Mouse (Mus musculus) liver, embryonic 13.5 days (tissue): ENCODE measurements at regions not wholly inside any gene's neighbourhood (a gene's known extent, or its start where the extent isn't known, plus 50 kb on each side); places are given as distances from the start of the nearest gene placed in this dataset.
A peak's percentile ranks its signal among the peaks of the same experiment; 100 is the strongest.
"Not testable (repeated sequence)": the region's sequence is repeated elsewhere in the genome, so short reads cannot be mapped to it uniquely, and the experiment has no call there.

ENCODE experiments used
- ATAC-seq: fragments of 200-750 bp; cut with Nextera tagmentation; 2 replicates; pipeline ENCODE4 v1.8.0; 2017; ENCODE audit warnings: low read depth, mild to moderate bottlenecking, moderate number of reproducible peaks, moderate library complexity
- DNase-seq: peaks from one replicate; pipeline ENCODE4 v3.0.0; 2022
- H3K27ac ChIP-seq: fragments of 300-500 bp; sonication (generic); 2 replicates; pipeline ENCODE4 v1.5.1; 2015; ENCODE audit warnings: moderate library complexity, mild to moderate bottlenecking, inconsistent platforms
- H3K27me3 ChIP-seq: fragments of 300-500 bp; sonication (generic); 2 replicates; pipeline ENCODE4 v1.6.1; 2015; ENCODE audit warnings: mild to moderate bottlenecking, inconsistent platforms
- H3K36me3 ChIP-seq: fragments of 300-500 bp; sonication (generic); 2 replicates; pipeline ENCODE4 v1.6.1; 2015; ENCODE audit warnings: mild to moderate bottlenecking, inconsistent platforms
- H3K4me1 ChIP-seq: fragments of 300-500 bp; sonication (generic); replicated peaks from 2 replicates; pipeline ENCODE4 v1.6.1; 2015; ENCODE audit warnings: inconsistent platforms
- H3K4me2 ChIP-seq: fragments of 300-500 bp; sonication (generic); 2 replicates; pipeline ENCODE4 v1.6.1; 2015; ENCODE audit warnings: inconsistent platforms, mild to moderate bottlenecking, moderate library complexity
- H3K4me3 ChIP-seq: fragments of 300-500 bp; sonication (generic); replicated peaks from 2 replicates; pipeline ENCODE4 v1.5.1; 2015; ENCODE audit warnings: mild to moderate bottlenecking, inconsistent platforms
- H3K9ac ChIP-seq: fragments of 300-500 bp; sonication (generic); 2 replicates; pipeline ENCODE4 v1.6.1; 2015; ENCODE audit warnings: mild to moderate bottlenecking, inconsistent platforms
- H3K9me3 ChIP-seq: fragments of 300-500 bp; sonication (generic); replicated peaks from 2 replicates; pipeline ENCODE4 v1.6.1; 2016; ENCODE audit warnings: inconsistent platforms
- WGBS: fragments of 180-500 bp; shearing (Covaris S2); methylation state at CpG from one replicate; pipeline ENCODE4 v1.1.7; 2015; ENCODE audit not compliant: insufficient replicate concordance; 5-methylcytosine and 5-hydroxymethylcytosine counted together

DNA sequence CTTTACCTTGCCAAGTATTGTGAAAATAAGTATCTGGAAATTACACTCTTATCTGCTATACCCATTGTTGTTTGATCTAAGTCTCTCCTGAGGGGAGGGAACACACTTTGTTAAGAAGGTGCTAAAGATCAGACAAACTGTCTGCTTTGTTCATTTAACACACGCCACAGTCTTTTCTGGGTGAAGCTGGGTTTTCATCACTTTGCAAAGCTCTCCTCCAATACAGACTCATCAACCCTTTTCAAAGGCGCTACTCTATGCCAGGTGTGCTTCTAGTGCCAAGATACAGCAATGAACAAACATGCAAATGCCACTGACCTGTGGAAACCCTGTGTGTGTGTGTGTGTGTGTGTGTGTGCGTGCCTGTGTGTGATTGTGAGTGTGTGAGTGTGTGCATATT, 84.1 kb upstream of the Mdm1 start:
- Histone ChIP-seq H3K27ac (no peak overlapping the region), H3K9me3 (no peaks in the 10 kb centered on the region), H3K4me2 (no peak overlapping the region), H3K9ac (no peak overlapping the region), H3K4me1 (no peaks in the 10 kb centered on the region), H3K27me3 (no peaks in the 10 kb centered on the region), H3K4me3 (no peak overlapping the region), H3K36me3 (no peaks in the 10 kb centered on the region)
- DNase-seq (no peak), ATAC-seq (no peak)
- WGBS: 72% methylated on average over 3 of the region's 3 CpGs

DNA sequence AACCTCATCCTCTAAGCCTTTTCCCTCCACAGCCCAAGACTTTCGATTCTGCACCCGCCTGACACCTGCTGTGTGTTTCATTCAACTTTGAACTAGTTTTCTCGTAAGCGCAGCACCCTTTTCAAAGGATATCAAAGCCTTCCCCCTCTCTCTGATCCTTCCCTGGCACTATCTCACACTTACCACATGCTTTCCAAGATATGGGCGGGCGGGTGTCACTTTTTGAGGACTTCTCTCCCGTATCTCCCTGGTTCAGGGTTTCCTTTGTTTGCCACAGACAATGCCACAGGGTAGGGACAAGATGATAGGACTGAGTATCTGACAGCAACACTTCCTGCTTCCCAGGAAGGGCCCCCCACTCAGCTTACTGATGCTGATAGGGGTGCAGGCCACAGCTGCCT, 76.8 kb upstream of the Mdm1 start:
- H3K27me3 ChIP-seq: no peaks in the 10 kb centered on the region
- H3K4me2 ChIP-seq: no peak overlapping the region
- H3K4me1 ChIP-seq: peaks cover 16% of the 10 kb centered on the region; the same call in 1 of the 2 replicates
- ATAC-seq: peak; percentile 94
- H3K9me3 ChIP-seq: peaks cover 6% of the 10 kb centered on the region; the same call in 1 of the 2 replicates
- H3K27ac ChIP-seq: no peak overlapping the region
- WGBS: 13% methylated on average over 7 of the region's 7 CpGs
- DNase-seq: peak; percentile 79
- no peak overlapping the region for H3K4me3 ChIP-seq
- H3K36me3 ChIP-seq: no peaks in the 10 kb centered on the region
- H3K9ac ChIP-seq: no peak overlapping the region

DNA sequence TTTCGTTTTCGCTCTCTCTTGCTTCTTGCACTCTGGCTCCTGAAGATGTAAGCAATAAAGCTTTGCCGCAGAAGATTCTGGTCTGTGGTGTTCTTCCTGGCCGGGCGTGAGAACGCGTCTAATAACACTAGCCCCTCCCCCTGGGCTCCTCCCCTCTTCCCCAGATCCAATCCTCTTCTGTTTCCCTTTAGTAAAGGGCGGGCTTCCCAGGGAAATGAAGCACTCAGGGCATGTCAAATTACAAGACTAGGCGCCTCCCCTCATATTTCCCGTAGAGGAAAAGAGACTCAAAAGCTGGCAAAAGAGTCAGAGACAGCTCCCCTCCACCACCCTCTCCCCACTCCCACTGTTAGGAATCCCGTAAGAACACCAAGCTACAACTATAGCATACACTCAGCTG, 65.3 kb upstream of the Mdm1 start:
- not testable (repeated sequence) for H3K4me1 ChIP-seq, H3K9me3 ChIP-seq, H3K4me3 ChIP-seq, H3K4me2 ChIP-seq, H3K36me3 ChIP-seq, ATAC-seq, DNase-seq, H3K27me3 ChIP-seq, H3K27ac ChIP-seq, H3K9ac ChIP-seq
- WGBS: 90% methylated on average over 8 of the region's 11 CpGs

DNA sequence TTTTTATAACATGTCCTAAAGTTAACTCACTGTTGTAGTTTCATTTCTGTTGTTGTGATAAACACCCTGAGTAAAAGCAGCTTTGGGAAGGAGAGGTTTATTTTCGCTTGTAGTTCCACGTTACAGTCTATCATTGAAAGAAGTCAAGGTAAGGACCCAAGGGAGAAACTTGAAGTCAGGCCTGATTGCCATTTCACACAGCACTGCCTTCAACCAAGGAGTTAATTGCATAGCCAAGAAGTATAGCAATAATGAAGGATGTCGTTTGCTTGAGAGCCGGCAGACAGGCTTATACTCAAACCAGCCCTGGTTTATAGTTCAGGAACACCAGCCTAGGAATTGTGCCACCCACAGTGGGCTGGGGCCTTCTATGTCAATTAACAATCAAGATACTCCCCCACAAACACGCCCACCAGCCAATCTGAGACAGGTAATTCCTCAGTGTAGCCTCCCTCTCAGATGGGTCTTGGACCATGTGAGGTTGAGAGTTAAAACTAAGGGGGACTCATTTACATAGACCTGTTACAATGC, 59.9 kb upstream of the Mdm1 start:
- no peaks in the 10 kb centered on the region for H3K27me3 ChIP-seq
- ATAC-seq (no peak), DNase-seq (no peak)
- WGBS: 69% methylated on average over 5 of the region's 5 CpGs
- H3K27ac ChIP-seq: no peak overlapping the region
- H3K9ac ChIP-seq: no peak overlapping the region
- H3K4me2 ChIP-seq: no peak overlapping the region
- H3K4me1 ChIP-seq: no peaks in the 10 kb centered on the region
- no peaks in the 10 kb centered on the region for H3K36me3 ChIP-seq
- 0 out of 2 replicates have a peak, but pooled peaks cover 5% of the 10 kb centered on the region for H3K9me3 ChIP-seq
- no peak overlapping the region for H3K4me3 ChIP-seq

DNA sequence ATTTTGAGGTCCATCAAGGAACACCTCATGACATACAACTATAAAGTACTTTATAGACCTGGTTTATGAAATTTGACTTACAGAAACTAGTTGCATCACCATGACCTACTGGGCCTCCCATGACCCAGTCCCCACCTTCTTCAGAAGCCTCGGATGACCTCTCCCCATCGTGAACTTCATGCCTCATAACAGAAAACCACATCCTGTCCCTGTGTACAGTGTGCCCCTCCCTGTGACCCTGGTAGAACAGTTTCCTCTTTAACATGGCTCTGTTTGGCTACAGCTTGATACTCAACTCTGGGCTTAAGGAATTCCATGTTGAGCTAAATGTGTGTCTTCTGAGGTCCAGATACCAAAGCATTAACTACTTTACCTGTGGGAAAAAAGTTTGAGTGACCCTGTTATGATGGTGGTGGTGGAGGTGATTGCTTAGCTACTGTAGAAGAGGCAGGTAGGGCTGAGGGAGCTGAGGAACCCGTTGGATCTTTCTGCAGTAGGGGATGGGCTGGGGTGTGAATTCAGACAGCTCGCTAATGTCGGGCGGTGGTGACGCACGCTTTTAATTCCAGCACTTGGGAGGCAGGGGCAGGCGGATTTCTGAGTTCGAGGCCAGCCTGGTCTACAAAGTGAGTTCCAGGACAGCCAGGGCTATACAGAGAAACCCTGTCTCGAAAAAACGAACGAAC, 58.4 kb upstream of the Mdm1 start:
- WGBS: 69% methylated on average over 13 of the region's 13 CpGs
- Histone ChIP-seq H3K9ac (no peak overlapping the region), H3K27ac (no peak overlapping the region), H3K36me3 (no peaks in the 10 kb centered on the region), H3K4me3 (no peak overlapping the region), H3K4me1 (no peaks in the 10 kb centered on the region), H3K9me3 (0 out of 2 replicates have a peak, but pooled peaks cover under 1% of the 10 kb centered on the region), H3K4me2 (no peak overlapping the region), H3K27me3 (no peaks in the 10 kb centered on the region)
- no peak for ATAC-seq
- DNase-seq: no peak

DNA sequence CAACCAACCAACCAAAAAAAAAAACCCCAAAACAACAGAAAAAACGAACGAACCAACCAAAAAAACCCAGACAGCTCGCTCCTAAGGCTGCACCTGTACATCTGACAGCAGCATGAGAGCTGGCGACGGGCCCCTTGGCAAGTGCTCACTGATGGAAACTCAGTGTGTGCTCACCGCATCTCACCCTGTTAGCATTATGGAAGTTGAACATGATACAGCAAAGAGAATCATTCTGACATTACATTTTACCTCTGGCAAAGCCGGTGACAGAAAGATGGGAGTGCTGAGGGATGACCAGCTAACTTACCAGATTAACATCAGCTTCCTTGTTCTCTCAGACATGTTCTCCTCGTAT, 57.9 kb upstream of the Mdm1 start:
- H3K9ac ChIP-seq: no peak overlapping the region
- H3K4me2 ChIP-seq: no peak overlapping the region
- H3K27me3 ChIP-seq: no peaks in the 10 kb centered on the region
- no peak for ATAC-seq
- H3K36me3 ChIP-seq: no peaks in the 10 kb centered on the region
- DNase-seq: no peak
- H3K4me1 ChIP-seq: no peaks in the 10 kb centered on the region
- H3K27ac ChIP-seq: no peak overlapping the region
- no peaks in the 10 kb centered on the region for H3K9me3 ChIP-seq
- H3K4me3 ChIP-seq: no peak overlapping the region
- 72% methylated on average over 8 of the region's 8 CpGs for WGBS

DNA sequence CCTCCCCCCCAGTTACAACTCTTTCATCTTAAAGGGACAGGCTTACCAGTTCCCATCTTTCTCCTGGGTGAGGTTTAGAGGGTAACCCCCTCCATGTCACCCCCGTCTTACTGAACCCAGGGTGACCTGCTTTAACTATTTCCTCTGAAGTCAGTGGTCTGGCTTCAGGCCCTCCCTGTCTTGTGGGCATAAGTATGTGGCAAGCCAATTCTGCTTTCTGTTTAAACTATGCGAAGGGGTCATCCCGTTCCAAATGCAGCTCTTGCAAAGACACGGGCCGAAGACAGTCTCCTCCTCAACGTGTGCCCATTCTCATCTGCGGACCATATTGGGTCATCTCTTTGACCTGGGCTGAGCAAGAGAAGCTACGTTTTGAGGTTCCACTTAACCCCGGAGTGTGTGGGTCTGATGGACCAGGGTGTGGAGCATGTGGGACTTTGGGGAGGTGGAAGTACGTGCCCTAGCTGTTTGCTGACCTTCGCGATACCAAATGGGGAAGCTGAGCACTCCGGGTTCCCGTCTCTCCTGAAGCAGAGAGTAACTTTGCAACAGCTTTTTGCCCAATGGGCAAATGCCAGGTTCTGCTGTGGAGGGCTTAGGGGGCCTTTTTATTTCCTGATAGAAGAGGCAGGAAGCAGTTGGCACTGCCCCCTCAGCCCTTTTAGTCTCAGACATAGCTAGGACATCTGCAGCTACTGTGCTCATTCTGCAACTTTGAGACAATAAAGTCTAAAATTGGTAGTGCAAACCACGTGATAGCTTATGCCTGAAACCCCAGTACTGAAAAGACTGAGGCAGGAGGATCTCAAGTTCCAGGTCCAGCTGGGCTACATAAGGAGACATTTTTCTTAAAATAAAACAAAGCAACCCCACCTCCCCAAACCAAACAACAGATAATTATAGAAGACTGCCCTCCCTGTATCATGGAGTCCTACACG, 56.3 kb upstream of the Mdm1 start:
- Histone ChIP-seq H3K36me3 (no peaks in the 10 kb centered on the region), H3K9me3 (no peaks in the 10 kb centered on the region), H3K27me3 (no peaks in the 10 kb centered on the region), H3K27ac (no peak overlapping the region), H3K4me3 (no peak overlapping the region), H3K4me1 (no peaks in the 10 kb centered on the region), H3K9ac (no peak overlapping the region), H3K4me2 (no peak overlapping the region)
- DNase-seq (no peak), ATAC-seq (peak; percentile 34; the same call in 1 of the 2 replicates)
- 48% methylated on average over 16 of the region's 16 CpGs for WGBS

DNA sequence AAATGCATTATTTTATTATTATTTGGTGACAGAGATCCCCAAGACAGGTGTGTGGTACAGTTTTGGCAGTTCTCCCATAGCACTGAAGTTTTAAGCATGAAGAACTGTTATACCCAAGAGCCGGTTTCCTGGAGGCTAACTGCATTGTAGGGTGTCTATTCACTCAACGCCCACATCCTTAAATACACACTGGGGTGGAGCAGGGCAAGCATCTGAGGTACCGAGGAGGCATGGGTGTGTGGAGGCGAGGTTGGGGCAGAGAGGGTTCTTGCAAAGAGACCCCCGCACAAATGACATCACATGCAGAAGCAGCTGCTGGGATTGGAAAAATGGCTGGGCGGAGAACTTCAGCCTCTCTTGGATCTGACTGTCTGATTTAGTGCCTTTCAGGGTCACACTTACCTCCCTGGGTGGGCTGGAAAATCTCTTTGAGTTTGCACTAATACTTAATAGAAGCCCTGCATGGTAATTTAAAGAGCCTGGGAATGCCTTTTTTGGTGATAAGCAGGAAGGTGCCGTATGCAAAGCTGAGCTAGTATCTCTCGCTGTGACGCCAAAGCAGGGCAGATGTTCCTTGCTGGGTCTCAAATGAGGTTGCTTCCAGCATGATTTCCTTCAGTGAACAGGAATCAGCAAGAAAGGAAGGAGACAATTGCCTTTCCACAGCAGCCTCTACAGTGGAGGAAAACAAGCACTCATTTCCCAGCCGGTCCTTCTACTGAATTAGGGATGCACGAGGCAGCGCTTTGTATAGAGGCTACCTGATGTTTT, 53.9 kb upstream of the Mdm1 start:
- no peak for DNase-seq
- Histone ChIP-seq H3K27me3 (no peaks in the 10 kb centered on the region), H3K27ac (no peak overlapping the region), H3K9me3 (no peaks in the 10 kb centered on the region), H3K4me1 (no peaks in the 10 kb centered on the region), H3K4me2 (no peak overlapping the region), H3K36me3 (no peaks in the 10 kb centered on the region), H3K9ac (no peak overlapping the region), H3K4me3 (no peak overlapping the region)
- WGBS: 50% methylated on average over 12 of the region's 12 CpGs
- no peak for ATAC-seq

DNA sequence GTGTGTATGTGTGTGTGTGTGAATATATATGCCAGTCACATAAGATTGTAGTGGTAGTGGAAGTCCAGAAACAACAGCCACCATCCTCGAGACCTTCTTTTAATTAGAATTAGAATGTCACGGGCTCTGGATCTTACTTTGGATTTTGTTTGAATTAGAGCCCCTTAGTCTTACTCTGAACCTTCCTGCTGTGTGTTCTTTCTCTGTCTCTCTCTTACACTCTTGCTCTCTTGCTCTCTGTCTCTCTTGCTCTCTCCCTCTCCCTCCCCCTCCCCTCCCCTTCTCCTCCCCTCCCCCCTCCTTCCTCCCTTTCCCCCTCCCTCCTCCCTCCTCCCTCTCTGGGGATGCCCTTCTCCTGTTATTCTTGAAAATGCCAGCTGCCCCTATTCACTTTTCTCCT, 53.1 kb upstream of the Mdm1 start:
- Histone ChIP-seq H3K27me3 (no peaks in the 10 kb centered on the region), H3K4me3 (no peak overlapping the region), H3K4me1 (no peaks in the 10 kb centered on the region), H3K36me3 (no peaks in the 10 kb centered on the region), H3K9me3 (no peaks in the 10 kb centered on the region), H3K9ac (no peak overlapping the region), H3K4me2 (no peak overlapping the region), H3K27ac (no peak overlapping the region)
- DNase-seq (no peak), ATAC-seq (no peak)
- WGBS: 100% methylated on average over 1 of the region's 2 CpGs

DNA sequence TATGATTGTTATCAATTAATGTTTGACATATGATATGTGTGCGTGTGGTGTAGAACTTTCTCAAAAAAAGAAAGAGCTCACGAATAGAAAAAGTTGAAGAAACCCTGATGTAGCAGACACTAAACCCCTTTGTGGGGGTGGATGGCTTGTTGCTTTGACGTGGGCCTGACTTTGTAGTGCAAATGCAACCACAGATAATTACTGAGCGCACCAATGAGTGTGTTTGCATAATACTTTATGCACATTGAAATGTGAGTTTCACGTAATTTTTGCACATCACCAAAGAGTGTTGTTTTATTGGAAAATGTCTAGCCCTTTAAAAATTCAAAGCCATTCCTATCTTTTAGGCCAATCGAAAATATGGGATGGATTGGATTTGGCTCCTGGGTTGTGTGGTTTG, 51.7 kb upstream of the Mdm1 start:
- H3K36me3 ChIP-seq: no peaks in the 10 kb centered on the region
- DNase-seq (no peak), ATAC-seq (no peak)
- whole genome bisulfite sequencing: 63% methylated on average over 6 of the region's 6 CpGs
- no peaks in the 10 kb centered on the region for H3K27me3 ChIP-seq
- no peak overlapping the region for H3K4me2 ChIP-seq
- no peak overlapping the region for H3K9ac ChIP-seq
- H3K4me1 ChIP-seq: no peaks in the 10 kb centered on the region
- no peak overlapping the region for H3K27ac ChIP-seq
- H3K9me3 ChIP-seq: no peaks in the 10 kb centered on the region
- no peak overlapping the region for H3K4me3 ChIP-seq

DNA sequence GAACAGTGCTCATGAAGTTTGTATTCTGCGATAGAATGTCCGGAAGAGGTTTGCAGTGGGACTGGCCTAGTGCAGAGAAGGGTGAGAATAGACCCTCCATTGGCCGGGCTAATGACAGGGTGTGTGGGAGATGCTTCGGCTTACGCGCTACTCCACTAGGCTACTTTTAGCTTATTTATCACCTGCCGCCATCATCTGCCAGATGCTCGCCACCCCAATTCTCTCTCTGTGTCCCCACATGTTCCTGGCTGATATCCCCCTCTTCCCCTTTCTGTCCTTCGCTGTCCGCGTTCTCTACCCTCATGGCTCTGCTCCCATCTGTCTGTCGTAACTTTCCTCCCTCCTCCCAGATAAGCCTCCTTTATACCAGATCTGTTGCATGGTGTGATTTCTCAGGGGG, 50.1 kb upstream of the Mdm1 start:
- H3K4me2 ChIP-seq: no peak overlapping the region
- 33% methylated on average over 12 of the region's 12 CpGs for WGBS
- no peaks in the 10 kb centered on the region for H3K27me3 ChIP-seq
- no peak overlapping the region for H3K9ac ChIP-seq
- ATAC-seq: 0 out of 2 replicates have a peak, but pooled peaks have one; percentile 31
- no peaks in the 10 kb centered on the region for H3K36me3 ChIP-seq
- no peak overlapping the region for H3K4me3 ChIP-seq
- H3K9me3 ChIP-seq: no peaks in the 10 kb centered on the region; the same call in 1 of the 2 replicates
- no peak overlapping the region for H3K27ac ChIP-seq
- no peaks in the 10 kb centered on the region for H3K4me1 ChIP-seq
- no peak for DNase-seq
